Mouse (Mus musculus): ENCODE measurements around the gene Rad23b.
"Not testable (repeated sequence)": the region's sequence is repeated elsewhere in the genome, so short reads cannot be mapped to it uniquely, and the experiment has no call there.

Gene Rad23b

GRCm38 (mm10) chr4:55349452-55350218, at the start of gene Rad23b:
Rad23b (plus strand) TSS chr4:55350043.
- peak; percentile 100 for DNase-seq

DNA sequence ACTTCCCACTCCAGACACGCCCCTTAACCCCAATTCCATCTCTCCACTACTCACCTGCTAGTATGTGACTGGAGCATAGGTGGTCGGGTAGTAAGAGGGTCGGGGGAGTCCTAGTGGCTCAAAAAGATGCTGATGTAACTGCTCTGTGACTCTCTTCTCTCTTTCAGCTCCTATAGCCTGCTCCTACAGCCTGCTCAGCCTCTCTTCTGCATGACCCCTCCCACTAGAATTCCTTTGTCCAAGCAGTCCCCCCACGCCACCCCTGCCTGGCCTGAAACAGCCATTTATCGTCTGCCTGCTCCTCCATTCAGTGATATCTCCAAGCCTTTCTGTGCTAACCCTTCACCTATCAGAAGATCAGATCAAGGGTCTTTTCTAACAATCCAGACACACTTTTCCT, 45.7 kb upstream of the Rad23b start:
- no peak for DNase-seq

- DNase-seq = no peak
These were observed 43.2 kb upstream of the Rad23b start for GRCm38 (mm10) chr4:55306636-55307035.

GRCm38 (mm10) chr4:55316726-55317125, 33.1 kb upstream of the Rad23b start:
- no peak for DNase-seq

DNA sequence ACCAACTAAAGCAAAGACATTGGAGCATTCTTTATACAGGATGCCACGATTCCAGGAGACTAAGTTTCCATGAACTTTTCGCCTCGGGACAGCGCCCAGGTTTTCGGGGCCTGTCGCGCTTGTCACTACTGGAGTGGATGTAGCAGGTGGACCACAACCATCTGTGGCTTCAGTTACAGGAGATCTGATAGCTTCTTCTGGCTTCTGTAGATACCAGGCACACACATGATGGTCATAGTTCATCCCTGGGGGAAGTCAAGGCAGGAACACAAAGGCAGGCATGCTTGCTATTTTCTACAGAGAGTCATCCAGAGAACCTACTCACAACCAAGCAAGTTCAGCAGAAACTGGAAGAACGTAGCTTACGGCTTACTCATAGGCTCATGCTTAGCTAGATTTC, 31.5 kb upstream of the Rad23b start:
- not testable (repeated sequence) for DNase-seq

GRCm38 (mm10) chr4:55325786-55326518, 23.9 kb upstream of the Rad23b start:
- no peak for DNase-seq

DNA sequence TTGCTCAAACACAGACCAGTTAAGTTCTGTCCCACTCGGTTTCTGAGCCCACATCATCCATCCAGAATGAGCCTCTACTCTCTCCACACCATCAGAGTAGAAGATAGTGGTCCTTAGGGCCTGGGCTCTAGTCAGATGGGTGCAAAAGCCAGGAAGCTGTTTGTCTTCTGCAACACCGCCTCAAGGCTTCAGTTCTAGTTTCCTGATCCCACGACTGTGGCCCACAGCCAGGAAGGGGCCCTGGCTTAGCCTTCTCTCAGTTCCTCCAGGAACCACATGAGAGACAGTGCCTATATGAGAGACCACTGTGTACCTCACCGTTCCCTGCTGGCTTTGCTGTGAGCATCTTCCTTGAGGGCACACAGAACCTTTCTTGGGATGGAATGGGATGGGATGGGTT, 22.3 kb upstream of the Rad23b start:
- no peak for DNase-seq

DNA sequence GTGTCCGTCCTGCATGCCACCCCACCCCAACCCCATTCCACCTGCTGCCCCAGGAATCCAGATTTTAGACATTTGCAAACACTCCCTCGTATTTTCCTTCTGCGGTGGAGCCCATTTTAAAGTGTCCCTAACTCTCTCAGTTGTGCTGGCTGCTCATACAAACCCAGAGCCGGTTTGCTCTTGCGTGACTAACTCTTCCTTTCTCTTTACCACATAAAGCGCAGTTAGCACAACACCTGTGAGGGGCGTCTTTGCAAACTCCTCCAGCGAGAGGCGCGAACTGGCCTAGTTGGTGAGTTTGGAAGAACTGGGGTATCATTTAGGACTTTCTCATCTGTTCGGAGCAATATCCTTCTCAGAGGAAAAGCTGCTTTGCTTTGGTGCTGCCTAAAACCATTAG, 21.4 kb upstream of the Rad23b start:
- DNase-seq = no peak

- DNase-seq = not testable (repeated sequence)
These were observed 20.9 kb upstream of the Rad23b start for GRCm38 (mm10) chr4:55328928-55329327.

GRCm38 (mm10) chr4:55329621-55330346, 20.1 kb upstream of the Rad23b start:
- DNase-seq = no peak

DNA sequence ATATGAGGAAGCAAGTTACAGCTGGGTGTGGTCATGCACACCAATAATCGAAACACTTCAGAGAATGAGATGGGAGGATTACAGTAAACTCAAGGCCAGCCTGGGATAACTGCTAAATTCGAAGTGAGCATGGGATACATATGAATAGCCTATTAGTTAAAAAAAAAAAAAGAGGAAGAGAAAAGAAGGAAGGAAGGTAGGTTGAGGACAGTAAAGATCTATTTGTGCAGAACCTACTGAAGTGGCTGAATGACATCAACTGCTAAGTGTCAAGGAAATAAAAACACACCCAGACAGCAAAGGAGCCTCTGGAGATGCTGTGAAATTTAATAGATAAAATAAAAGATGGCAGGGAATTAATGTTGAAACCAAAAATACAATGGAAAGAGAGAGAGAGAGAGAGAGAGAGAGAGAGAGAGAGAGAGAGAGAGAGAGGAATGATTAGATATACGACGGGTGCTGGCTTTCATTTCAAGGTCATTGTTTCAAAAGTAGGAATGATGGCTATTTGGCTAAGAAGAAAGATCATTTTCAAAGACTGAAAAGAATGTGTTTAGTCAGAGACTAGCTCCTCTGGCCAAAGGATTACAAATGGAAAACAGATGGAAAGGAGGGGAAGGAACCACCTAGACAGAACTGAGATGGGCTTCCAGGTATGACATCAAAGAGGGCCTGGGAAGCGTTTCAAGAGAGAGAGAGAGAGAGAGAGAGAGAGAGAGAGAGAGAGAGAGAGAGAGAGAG, 14.6 kb upstream of the Rad23b start:
- DNase-seq = no peak

DNA sequence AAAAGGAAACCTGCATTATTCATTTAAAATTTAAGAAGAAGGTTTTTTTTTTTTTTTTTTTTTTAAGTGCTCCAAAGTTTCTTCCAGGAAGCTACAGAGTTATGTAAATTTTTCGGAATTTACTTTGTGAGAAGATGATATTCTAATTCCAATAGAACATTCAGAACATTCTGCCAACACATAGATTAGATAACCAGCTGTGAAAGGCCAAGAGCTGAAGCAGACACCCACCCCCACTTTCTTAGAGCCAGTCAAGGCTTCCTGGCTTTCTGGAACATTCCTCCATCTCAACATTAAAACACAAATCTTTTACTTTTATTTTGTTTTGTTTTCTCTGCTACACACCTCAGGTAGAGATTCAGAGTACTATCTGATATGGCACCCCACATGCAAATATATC, 10.9 kb upstream of the Rad23b start:
- DNase-seq = no peak

DNA sequence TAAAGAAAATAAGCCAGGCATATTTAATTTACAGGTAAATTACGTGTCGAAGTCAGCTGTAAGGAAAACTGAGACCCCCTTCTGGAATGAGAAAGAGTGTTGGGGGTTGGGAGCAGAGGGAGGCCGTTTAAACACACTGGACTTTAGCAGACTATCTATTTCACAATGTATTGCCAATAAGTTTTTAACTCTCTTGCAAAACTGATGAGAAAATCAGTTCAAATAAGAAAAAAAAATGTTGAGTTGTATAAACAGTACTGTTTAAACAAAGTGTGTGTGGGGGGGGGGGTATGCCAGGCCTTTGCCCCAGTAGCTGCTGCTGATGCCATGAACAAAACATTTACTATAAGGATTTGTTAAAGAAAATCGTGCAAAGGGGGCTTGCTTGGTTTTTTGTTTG, 10.5 kb upstream of the Rad23b start:
- DNase-seq = no peak

GRCm38 (mm10) chr4:55341797-55342196, 8.0 kb upstream of the Rad23b start:
- no peak for DNase-seq

DNA sequence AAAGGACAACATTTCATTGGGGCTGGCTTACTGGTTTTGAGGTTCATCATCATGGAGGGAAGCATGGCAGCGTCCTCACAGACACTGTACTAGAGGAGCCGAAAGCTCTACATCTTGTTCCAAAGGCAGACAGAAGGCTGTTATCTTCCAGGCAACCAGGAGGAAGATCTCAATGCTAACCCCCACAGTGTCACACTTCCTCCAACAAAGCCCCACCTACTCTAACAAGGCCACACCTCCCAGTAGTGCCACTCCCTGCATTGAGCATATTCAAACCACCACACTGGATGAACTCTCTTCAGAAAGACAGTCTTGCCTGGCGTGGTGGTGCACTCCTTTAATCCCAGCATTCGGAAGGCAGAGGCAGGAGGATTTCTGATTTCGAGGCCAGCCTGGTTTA, 7.2 kb upstream of the Rad23b start:
- no peak for DNase-seq

GRCm38 (mm10) chr4:55343287-55343686, 6.6 kb upstream of the Rad23b start:
- DNase-seq = no peak

GRCm38 (mm10) chr4:55348759-55349451, 938 bp upstream of the Rad23b start:
- no peak for DNase-seq

DNA sequence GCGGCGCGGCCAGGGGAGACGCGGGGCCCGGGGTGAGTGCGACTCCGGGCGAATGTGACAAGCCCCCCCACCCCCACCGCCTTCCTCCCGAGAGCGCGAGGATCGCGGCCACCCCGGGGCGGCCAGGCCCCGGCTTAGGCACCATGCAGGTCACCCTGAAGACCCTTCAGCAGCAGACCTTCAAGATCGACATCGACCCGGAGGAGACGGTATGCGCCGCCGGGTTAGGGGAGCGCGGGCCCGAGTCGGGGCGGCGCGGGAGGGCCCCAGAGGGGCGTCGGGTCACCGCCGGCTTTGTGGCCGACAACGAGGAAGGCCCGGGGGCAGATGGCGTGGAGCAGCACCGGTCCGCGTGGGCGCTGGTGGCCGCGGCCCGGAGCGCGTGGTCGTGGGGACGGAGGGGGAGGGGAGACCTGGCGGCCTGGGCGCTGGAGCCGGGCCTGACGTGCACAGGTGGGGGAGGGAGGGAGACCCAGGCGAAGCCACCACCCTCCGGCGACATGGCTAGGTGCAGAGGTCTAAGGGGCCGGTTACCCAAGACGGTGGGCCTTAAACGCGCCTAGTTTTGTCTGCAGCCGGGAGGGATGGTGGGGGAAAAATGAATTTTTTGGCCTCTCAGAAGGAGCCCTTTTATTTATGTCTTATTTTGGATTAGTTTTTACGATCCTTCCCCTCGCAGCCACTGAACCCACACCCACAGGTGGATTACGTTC, 532 bp downstream of the Rad23b start:
- DNase-seq = no peak

DNA sequence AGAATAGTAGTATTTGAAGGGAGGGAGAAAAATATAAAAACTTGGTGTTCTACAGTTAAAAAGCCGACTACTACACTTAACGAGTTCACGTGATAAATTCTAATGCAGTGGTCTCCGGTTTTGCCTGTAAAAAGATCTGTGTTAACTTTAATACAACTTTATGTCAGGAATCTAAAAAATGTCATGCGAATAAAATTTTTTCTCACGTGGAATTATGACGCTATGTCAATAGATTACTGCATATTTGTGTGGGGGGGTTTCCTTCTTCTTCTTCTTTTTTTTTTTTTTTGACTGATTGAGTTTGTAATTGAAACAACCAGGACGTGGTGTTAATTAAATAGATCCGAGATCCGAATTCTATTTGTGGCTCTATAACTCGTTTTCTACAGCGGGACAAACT, 1.2 kb downstream of the Rad23b start:
- no peak for DNase-seq

GRCm38 (mm10) chr4:55351860-55352259, 2.0 kb downstream of the Rad23b start:
- DNase-seq = no peak

GRCm38 (mm10) chr4:55354038-55354437, 4.2 kb downstream of the Rad23b start:
- no peak for DNase-seq

DNA sequence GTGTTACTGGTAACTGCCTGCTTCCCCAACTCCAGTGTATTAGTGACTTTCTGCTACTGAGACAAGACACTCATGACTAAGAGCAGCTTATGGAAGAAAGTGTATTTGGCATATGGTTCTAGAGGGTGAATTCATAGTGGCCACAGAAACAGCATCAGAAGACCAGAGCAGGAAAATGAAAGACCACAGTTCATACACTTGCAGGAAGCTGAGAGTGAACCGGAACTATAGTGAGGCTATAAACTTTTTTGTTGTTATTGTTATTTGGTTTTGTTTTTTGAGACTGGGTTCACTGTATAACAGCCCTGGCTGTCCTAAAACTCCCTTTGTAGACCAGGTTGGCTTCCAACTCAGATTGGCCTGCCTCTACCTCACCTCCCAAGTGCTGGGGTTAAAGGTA, 6.0 kb downstream of the Rad23b start:
- no peak for DNase-seq
